Mouse (Mus musculus): ENCODE data around the gene Maged1.
A peak's percentile ranks its signal among the peaks of the same experiment; 100 is the strongest.
"Not testable (repeated sequence)": the region's sequence is repeated elsewhere in the genome, so short reads cannot be mapped to it uniquely, and the experiment has no call there.

Maged1 gene

DNA sequence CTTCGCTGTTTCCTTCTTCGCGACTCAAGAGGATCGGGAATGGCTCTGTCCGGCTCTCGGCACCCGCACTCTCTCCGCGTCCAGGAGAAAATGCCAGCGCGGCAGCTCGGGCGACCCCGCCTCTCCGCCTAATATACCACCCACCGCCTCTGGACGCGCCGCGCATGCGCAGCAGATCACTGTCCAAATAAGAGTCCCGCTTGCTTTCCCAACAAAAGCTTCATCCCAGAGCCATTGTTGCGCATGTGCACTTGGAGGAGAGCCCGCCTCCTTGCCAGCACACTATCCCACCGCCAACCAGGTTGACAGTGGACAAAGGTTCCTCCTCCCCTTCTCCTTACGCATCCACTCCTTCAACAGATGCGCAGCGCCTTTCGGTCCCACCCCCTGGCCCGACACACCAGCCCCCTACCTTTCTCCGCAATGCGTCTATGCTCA lies at the start of gene Maged1:
TSS of gene Maged1 (minus strand) at position 226 of the 438 bp plus-strand sequence.
- no peak for DNase-seq (ENCODE audit: low read depth, low spot score)

DNA sequence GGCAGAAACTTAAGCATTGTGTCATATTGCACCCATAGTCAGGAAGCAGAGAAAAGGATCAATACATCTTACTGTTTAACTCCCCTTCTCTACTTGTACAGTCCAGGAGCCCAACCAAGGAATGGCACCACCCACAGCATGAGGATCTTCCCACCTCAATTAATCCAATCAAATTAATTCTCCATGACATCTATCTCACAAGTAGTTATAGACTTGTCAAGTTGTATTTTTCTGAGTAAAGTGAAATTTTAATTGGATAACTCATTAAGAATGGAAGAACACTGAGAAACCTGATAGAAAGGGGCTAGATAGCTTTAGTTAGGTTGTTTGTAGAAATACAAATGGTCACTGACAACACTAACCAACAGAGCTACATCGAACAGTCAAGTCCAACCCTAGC lies 38.3 kb upstream of the Maged1 start:
- no peak for DNase-seq (ENCODE audit: low read depth, low spot score)

DNA sequence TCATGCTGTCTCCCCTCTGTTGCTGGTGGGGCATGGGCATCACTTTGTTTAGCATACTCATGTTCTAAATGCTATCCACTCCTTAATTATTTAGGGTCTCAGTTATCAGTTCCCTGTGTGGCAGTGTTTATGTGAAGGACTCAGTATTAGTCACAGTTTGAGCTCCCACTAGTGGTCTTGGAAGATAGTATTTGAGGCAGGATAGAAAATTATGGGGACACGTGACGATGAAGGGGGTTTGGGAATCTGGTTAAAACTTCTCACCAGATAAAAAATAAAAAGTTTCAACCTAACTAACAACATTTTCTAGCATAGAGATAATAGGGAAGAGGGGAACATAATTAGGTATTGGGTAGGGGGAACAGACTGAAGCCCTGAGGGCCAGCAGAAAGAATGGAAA lies 22.8 kb upstream of the Maged1 start:
- no peak for DNase-seq (ENCODE audit: low read depth, low spot score)

DNA sequence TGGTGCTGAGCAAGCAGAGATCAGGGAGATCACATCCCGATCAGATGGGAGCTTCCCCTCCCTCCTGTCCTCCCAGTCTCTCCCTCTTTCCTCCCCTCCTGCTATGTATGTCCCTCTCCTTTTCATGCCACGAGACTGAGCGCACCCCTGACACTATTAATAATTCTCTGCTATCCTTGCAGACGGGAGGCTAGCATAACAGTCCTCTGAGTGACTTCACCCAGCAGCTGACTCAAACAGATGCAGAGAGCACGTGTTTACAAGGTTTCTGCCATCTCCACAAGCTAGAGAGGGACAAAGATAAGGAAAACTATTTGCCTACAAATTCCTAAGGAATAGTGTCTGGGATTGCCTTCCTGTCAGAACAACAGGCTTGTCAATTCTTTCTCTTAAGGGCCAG lies 20.4 kb upstream of the Maged1 start:
- no peak for DNase-seq (ENCODE audit: low read depth, low spot score)

DNA sequence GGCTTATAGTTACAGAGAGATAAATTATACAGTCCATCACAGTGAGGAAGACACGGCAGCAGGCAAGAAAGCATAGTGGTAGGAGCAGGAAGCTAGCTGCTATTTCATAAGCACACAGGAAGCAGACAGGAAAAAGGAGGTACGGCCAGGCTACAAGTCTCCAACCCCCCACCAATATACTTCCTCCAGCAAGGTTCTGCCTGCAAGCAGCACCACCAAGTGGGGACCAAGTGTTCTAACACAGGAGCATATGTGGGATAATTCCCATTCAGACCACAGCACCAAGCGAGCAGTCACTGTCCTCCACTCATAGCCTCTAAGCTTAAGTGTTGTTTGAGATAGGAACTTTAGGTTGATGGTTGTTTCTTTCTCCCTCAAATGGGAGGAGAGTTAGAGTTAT lies 6.3 kb upstream of the Maged1 start:
- no peak for DNase-seq (ENCODE audit: low read depth, low spot score)

DNA sequence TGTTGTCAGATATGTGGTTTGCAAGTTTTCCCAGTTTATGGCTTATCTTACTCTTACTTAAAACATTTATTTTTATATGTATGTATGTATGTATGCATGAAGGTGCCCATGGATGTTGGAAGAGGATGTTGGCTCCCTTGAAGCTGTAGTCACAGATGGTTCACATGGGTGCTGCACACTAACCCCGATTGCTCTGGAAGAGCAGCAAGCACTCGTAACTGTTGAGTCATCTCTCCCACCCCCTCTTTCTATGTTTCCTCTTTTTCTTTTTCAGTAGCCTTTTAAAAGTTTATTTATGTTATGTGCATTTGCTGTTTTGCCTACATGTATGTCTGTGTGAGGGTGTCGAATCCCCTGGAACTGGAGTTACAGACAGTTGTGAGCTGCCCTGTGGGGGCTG lies 4.0 kb upstream of the Maged1 start:
- DNase-seq (ENCODE audit: low read depth, low spot score): no peak

DNA sequence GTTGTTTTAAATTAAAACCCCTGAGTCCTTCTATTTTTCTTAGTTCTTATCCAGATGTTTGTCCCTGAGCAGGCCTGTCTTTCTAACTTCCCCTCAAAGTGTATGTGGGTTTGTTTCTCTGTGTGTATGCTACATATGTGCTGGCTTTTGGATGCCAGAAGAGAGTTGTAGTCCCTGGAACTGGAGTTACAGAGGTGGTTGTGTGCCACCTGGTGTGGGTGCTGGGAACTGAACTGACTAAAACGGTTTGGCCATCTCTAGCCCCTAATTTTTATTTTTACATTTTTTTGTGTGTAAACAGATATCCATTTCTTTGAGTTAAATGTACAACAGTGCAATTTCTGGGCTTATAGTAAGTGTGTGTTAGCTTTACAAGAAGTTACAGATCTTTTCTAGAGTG lies 3.0 kb upstream of the Maged1 start:
- no peak for DNase-seq (ENCODE audit: low read depth, low spot score)

DNA sequence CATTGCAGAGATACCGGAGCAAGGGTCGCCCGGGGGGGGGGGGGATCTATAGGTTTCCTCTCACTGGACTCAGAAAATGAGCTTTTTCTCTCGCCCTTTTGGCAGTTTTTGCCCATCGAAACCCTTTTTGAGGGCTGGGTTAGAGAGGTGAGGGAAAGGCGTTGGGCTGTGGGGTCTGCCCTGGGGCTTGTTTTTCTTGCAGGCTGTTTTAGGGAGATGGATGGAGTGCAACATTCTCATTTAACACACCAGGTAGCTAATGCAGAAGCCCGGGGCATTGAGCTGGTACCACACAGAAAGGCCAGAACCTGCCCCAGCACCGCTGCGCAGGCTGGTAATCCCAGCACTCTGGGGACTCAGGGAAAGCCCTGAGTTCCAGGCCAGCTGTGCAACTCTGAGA lies 593 bp upstream of the Maged1 start:
- DNase-seq (ENCODE audit: low read depth, low spot score): no peak

DNA sequence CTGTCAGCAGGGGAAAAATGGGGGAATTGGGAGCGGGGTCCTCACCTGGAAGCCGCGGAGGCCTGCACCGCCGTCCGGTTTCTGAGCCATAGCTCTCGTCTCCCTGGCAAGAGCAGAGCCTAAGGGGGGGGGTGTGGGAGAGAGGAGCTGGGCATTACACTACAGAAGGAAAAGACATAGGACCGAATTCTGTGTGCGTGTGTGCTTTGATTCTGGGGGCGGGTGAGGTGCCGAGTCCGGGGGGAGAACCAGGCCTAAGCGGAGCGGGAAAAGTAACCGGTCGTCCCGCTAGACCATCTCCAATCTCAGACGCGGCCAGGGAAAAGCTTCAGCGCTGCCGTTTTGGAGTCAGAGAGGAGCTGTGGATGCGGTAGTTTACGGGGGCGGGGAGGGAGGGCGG lies 737 bp downstream of the Maged1 start:
- no peak for DNase-seq (ENCODE audit: low read depth, low spot score)

DNA sequence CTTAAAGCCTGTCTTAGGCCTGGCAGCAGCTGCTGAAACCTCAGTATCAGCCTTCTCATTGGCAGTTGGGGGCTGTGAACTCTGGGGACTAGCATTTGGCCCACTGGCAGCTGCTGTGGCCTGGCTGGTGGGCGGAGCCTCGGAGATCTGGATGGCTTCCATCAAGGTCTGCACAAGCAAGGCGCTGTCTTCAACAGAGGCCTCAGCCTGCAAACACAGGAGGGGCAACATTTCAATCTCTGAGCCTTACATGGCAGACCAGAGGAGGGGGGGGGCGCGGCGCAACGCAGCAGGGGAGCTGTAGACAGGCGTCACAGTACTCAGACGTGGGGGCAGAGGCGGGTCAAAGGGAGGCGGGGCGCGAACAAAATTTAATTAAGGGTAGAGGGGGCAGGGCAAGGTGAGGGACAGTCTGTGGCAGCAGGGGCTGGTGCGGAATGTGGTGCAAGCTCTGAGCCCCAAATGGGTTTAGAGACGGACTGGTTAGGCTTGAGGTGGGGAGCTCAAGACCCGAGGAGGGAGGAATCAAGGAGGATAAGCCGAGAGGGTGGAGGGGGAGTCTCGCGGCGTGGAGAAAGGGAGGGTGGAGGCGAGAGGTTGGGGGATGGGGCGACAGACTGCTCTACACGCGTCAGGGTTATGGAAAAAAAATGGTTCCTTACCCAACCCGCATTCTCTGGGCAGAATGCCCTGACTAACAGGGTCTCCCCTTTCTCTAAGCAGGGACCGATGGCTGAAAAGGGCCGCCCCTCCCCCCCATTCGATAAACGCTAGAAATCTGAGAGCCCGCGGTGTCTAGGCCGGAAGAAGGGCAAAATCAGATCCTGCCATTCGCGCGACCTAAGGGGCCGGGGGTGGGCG lies 1.4 kb downstream of the Maged1 start:
- no peak for DNase-seq (ENCODE audit: low read depth, low spot score)

DNA sequence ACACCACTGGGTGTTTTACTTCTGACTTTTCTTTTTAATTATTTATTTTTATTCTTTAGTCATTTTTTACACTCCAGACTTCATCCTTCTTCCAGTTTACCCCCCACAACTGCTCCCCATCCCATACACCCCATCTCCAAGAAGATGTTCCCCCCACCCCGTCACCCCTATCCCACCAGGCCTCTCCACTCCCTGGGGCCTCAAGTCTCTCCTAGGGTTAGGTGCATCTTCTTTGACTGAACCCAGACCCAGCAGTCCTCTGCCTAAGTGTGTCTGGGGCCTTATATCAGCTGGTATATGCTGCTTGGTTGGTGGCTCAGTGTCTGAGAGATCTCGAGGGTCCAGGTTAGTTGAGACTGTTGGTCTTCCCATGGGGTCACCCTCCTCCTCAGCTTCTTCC lies 7.6 kb downstream of the Maged1 start:
- no peak for DNase-seq (ENCODE audit: low read depth, low spot score)

DNA sequence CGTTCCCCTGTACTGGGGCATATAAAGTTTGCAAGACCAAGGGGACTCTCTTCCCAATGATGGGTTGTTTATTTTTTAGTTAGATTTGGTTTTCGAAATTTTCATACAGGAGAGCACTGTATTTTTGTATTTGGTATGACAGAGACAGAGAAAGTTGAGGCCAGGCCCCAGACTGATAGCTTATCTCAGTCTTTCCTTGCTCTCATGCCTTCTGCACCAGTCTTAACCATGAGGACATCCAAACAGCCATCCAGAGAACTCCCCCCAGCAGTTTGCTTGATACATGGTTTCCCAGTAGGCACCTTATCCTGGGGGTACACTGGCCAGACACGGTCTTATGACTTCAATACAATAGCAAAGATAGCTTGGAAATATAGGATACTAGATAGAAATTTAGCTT lies 11.6 kb downstream of the Maged1 start:
- DNase-seq (ENCODE audit: low read depth, low spot score): no peak

DNA sequence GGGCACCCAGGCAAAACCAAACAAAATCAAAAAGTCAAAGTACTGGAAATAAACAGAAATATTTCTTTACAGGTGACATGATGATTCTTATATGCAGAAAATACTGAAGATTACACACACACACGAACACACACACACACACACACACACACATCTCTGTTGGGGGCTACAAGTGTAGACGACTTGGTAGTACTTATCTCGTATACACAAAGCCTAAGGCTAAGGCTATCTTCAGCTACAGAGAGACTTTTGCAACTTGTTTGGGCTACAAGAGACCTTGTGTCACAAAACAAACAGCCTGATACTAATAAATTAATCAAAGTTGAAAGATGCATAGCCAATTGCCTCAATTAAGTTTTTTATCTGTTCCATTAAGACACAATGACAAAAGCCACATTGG lies 19.8 kb downstream of the Maged1 start:
- no peak for DNase-seq (ENCODE audit: low read depth, low spot score)

DNA sequence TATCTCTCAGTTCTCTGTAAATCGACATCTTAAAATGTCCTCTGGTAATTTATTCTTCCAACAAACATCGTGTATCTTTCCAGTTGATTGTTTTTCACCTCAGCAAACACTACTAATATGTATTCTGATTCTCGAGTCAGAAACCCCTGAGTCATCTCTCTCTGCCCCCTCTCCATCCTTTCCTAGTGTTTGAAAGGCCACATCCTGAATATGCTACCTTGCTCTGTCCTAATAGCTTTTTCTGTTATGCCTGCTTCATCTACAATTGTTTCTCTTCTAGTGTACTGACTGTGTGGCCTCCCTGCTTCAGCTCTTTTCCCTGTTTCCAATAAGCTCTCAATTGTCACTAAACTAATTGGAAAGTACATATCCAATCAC lies 33.5 kb downstream of the Maged1 start:
- no peak for DNase-seq (ENCODE audit: low read depth, low spot score)

DNA sequence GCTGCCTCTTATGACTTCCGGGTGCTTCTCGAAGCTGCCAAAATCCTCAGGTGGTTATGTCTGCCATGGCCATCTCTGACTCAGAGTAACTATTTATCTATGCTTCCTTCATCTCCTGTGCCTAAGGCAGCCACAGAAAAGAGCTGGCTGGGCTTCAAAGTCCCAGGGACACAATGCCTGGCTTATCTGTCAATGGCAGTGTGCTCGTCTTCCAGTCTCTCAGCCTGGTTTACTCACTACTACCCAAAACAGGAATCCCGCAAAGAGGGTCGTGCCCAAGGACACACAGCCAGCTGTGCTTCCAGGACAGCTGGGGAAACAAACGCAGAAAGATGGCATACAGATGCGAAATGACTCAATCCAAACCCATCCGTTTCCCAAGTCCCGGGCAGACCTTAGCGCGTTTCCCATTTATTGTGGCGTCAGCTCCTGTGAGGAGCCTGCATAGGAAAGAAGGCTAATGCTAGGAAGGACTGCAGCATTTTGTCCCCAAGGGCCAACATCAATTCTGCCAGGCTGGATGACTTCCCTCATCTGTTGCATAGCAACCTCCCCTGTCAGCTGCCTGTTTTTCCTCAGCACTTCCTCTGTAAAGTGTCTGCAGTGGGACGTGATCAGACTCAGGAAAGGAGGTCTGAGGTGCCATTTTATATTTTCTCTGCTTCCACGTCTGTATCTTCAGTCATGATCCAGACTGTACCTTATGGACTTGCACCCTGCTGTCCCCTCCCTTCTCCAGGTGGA lies 34.1 kb downstream of the Maged1 start:
- not testable (repeated sequence) for DNase-seq (ENCODE audit: low read depth, low spot score)

DNA sequence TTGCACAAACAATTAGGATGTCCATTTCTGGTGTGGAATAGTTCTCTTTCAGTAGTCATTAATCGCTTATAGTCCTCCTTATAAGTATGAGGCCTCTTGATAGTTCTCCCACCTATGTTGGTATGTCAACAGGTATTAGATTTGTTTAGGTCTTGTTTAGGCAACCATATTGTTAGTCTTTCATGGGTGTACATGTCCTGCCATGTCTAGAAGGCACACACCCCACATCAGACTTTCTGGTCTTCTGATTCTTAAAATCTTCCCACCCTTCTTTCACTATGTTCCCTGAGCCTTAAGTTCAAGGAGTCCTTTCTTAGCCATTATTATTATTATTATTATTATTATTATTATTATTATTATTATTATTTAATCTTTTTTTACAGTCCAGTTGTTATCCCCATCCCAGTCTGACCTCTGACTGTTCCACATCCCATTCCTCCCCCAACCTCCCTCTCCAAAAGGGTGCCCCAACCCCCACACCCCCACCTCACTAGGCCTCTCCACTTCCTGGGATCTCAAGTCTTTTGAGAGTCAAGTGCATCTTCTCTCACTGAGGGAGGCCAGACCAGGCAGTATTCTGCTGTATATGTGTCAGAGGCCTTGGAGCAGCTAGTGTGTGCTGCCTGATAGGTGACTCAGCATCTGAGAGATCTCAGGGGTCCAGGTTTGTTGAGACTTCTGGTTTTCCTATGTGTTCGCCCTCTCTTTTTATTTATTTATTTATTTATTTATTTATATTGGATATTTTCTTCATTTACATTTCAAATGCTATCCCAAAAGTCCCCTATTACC lies 55.7 kb downstream of the Maged1 start:
- DNase-seq (ENCODE audit: low read depth, low spot score): peak; percentile 74
